Comparison of ENCODE assay signal across 18 mouse cellular contexts in the genomic region with DNA sequence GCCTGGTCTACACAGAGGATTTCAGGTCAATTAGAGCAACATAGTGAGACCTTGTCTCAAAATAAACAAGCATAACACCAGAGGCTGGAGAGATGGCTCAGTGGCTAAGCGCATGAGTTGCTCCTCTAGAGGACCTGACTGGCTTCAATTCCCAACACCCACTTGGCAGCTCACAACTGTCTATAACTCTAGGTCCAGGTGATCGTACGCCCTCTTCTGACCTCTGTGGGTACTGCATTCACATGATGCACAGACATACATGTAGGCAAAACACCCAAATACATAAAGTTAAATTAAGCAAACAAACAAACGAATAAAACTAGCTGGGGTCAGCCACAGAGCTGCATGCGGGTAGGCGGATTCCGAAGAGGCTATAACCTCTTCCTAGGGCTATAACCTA. TPM values are rescaled to one million over a fixed set of nuclear protein-coding genes. Genes with fewer than 3 reads are reported as not detected.
A peak's percentile ranks its signal among the peaks of the same experiment; 100 is the strongest.
DNase-seq lines count a peak whose midpoint lies in the region; ATAC-seq and TF ChIP-seq lines count a peak whose summit lies in the region.
"Had no signal": no experiment of that assay in that cellular context is flagged by ENCODE, and none has a peak within 500 bp of the region (broad histone marks: within the 10 kb centered on the region; RNA-seq: fewer than 3 reads in every experiment).

No protein-coding gene starts in this region.

- H3K27ac ChIP-seq in cerebellum, adult 2 months (ENCODE audit: insufficient read depth, low read length), result no peak overlapping the region
- H3K27ac ChIP-seq in midbrain, postnatal 0 days (ENCODE audit: low read depth, low read length), result no peak overlapping the region
- H3K27ac ChIP-seq in midbrain, embryonic 16.5 days (ENCODE audit: low read length), result no peak overlapping the region
- H3K27ac ChIP-seq in hindbrain, embryonic 14.5 days, result no peak overlapping the region
- H3K27ac ChIP-seq: midbrain, embryonic 15.5 days; neural tube, embryonic 12.5 days had no signal

- H3K4me1 ChIP-seq in cerebellum, adult 2 months (ENCODE audit: control insufficient read depth, insufficient read depth, low read length), result no peaks in the 10 kb centered on the region
- no peaks in the 10 kb centered on the region for H3K4me1 ChIP-seq in midbrain, postnatal 0 days (ENCODE audit: insufficient read depth, low read length)
- H3K4me1 ChIP-seq in midbrain, embryonic 16.5 days (ENCODE audit: control insufficient read depth, insufficient read depth, low read length), result no peaks in the 10 kb centered on the region
- H3K4me1 ChIP-seq in hindbrain, embryonic 14.5 days (replicated peaks; ENCODE audit: control insufficient read depth, insufficient read depth, low read length), result no peaks in the 10 kb centered on the region
- H3K4me1 ChIP-seq: midbrain, embryonic 15.5 days had no signal

- WGBS in cerebellum, adult 2 months, result 87% methylated on average over 7 of the region's 7 CpGs
- WGBS in midbrain, postnatal 0 days, result 91% methylated on average over 7 of the region's 7 CpGs
- 91% methylated on average over 7 of the region's 7 CpGs for WGBS in midbrain, embryonic 16.5 days
- 85% methylated on average over 7 of the region's 7 CpGs for WGBS in hindbrain, embryonic 14.5 days

- no peak overlapping the region for H3K4me2 ChIP-seq in midbrain, postnatal 0 days (ENCODE audit: low read depth, low read length, poor library complexity, severe bottlenecking)
- no peak overlapping the region for H3K4me2 ChIP-seq in midbrain, embryonic 16.5 days (ENCODE audit: low read length)
- no peak overlapping the region for H3K4me2 ChIP-seq in hindbrain, embryonic 14.5 days (replicated peaks)
- H3K4me2 ChIP-seq: midbrain, embryonic 15.5 days; neural tube, embryonic 12.5 days had no signal

- no peak for ATAC-seq in midbrain, postnatal 0 days (ENCODE audit: low FRiP score)
- no peak for ATAC-seq in midbrain, embryonic 16.5 days
- no peak for ATAC-seq in hindbrain, embryonic 14.5 days (ENCODE audit: low FRiP score)
- ATAC-seq: midbrain, embryonic 15.5 days; Patski had no signal

- TF ChIP-seq POLR2A in cerebellum, adult 2 months (IDR thresholded peaks at IDR 0.05; ENCODE audit: borderline replicate concordance, insufficient read depth, low read length), result no peak

- H3K36me3 ChIP-seq in midbrain, postnatal 0 days (ENCODE audit: insufficient read depth, low read length), result no peaks in the 10 kb centered on the region
- no peaks in the 10 kb centered on the region for H3K36me3 ChIP-seq in midbrain, embryonic 16.5 days (ENCODE audit: control insufficient read depth, insufficient read depth, low read length)
- no peaks in the 10 kb centered on the region for H3K36me3 ChIP-seq in hindbrain, embryonic 14.5 days (replicated peaks; ENCODE audit: control insufficient read depth, insufficient read depth)
- H3K36me3 ChIP-seq: midbrain, embryonic 15.5 days; neural tube, embryonic 12.5 days had no signal

- no peak overlapping the region for H3K9ac ChIP-seq in midbrain, postnatal 0 days (replicated peaks; ENCODE audit: low read length, poor library complexity, severe bottlenecking)
- H3K9ac ChIP-seq in midbrain, embryonic 16.5 days (ENCODE audit: low read depth, low read length), result no peak overlapping the region
- H3K9ac ChIP-seq in hindbrain, embryonic 14.5 days, result no peak overlapping the region
- H3K9ac ChIP-seq: midbrain, embryonic 15.5 days; neural tube, embryonic 12.5 days had no signal

- no peak for DNase-seq in cerebellum, adult 2 months
- DNase-seq in cerebellum, postnatal 36 days, result no peak
- DNase-seq in midbrain, postnatal 0 days (ENCODE audit: low spot score), result no peak
- DNase-seq in ZHBTc4 (ENCODE audit: low read depth, low spot score), result peak; percentile 90
- peak; percentile 22 for DNase-seq in testis, postnatal 14 days (ENCODE audit: low spot score)
- no peak for DNase-seq in right cerebral cortex, postnatal 36 days (ENCODE audit: low spot score in 2 of 2)
- no peak for DNase-seq in hindbrain, embryonic 14.5 days (ENCODE audit: low spot score)
- DNase-seq: adrenal gland, adult 2 months; cerebellum, adult 9-10 months; heart, adult 11 months; heart, postnatal 10 days; kidney, postnatal 10 days; left cerebral cortex, postnatal 4 days; lung, adult 18-20 months had no signal

- TF ChIP-seq CTCF in cerebellum, adult 2 months (IDR thresholded peaks at IDR 0.05; ENCODE audit: borderline replicate concordance, insufficient read depth, low read depth, low read length), result 0 out of 2 replicates have a peak, but pooled peaks have one; percentile 2
- peak; percentile 20; the same call in 1 of the 2 replicates for TF ChIP-seq CTCF in midbrain, postnatal 0 days (IDR thresholded peaks at IDR 0.05)

- no peaks in the 10 kb centered on the region for H3K9me3 ChIP-seq in midbrain, postnatal 0 days (ENCODE audit: low read length)
- H3K9me3 ChIP-seq in midbrain, embryonic 16.5 days (replicated peaks; ENCODE audit: control insufficient read depth, low read length, poor library complexity, severe bottlenecking), result no peaks in the 10 kb centered on the region
- no peaks in the 10 kb centered on the region for H3K9me3 ChIP-seq in hindbrain, embryonic 14.5 days (ENCODE audit: control insufficient read depth, low read length)
- H3K9me3 ChIP-seq: midbrain, embryonic 15.5 days; neural tube, embryonic 12.5 days had no signal

- H3K27me3 ChIP-seq in cerebellum, adult 2 months (ENCODE audit: control insufficient read depth, insufficient read depth, low read length), result no peaks in the 10 kb centered on the region
- no peaks in the 10 kb centered on the region for H3K27me3 ChIP-seq in midbrain, postnatal 0 days (ENCODE audit: insufficient read depth, low read length)
- H3K27me3 ChIP-seq in midbrain, embryonic 16.5 days (ENCODE audit: control insufficient read depth, insufficient read depth, low read depth, low read length), result no peaks in the 10 kb centered on the region
- no peaks in the 10 kb centered on the region for H3K27me3 ChIP-seq in hindbrain, embryonic 14.5 days (ENCODE audit: control insufficient read depth, insufficient read depth, low read length)
- H3K27me3 ChIP-seq: midbrain, embryonic 15.5 days; neural tube, embryonic 12.5 days; Patski had no signal

- H3K4me3 ChIP-seq in cerebellum, adult 2 months (replicated peaks; ENCODE audit: insufficient read depth, low read depth, low read length), result no peak overlapping the region
- no peak overlapping the region for H3K4me3 ChIP-seq in midbrain, postnatal 0 days (ENCODE audit: low read depth, low read length)
- no peak overlapping the region for H3K4me3 ChIP-seq in midbrain, embryonic 16.5 days (ENCODE audit: low read depth, low read length)
- no peak overlapping the region for H3K4me3 ChIP-seq in hindbrain, embryonic 14.5 days (replicated peaks; ENCODE audit: low read length)
- H3K4me3 ChIP-seq: midbrain, embryonic 15.5 days; neural tube, embryonic 12.5 days had no signal

RNA-seq across cellular contexts. Expression of gene Ssbp3, which starts 36.0 kb away (rescaled TPM):
- 126 and 134 TPM in 2 replicates for polyA plus RNA-seq in cerebellum, adult 2 months (2012; rRNA removed)
- total RNA-seq in midbrain, postnatal 0 days (2014; rRNA removed), result 172 and 176 TPM in 2 replicates
- 110 and 126 TPM in 2 replicates for polyA plus RNA-seq in midbrain, postnatal 0 days (2015; fragmentation: Nextera tagmentation; extraction: Ambion mirVana)
- polyA plus RNA-seq in midbrain, embryonic 16.5 days (2015; fragmentation: Nextera tagmentation; extraction: Ambion mirVana), result 129 and 164 TPM in 2 replicates
- polyA plus RNA-seq in hindbrain, embryonic 14.5 days (2014; fragmentation: Nextera tagmentation; extraction: Ambion mirVana), result 93.0 and 100 TPM in 2 replicates

Comparison
In these comparisons a context has a peak if more than half of its experiments do, and no peak if none do; other contexts are left out.
1. DNase-seq: peak in ZHBTc4 (single experiment) and testis, postnatal 14 days (single experiment); none in cerebellum, adult 2 months (0 of 2), cerebellum, postnatal 36 days (0 of 2), midbrain, postnatal 0 days (single experiment), right cerebral cortex, postnatal 36 days (0 of 2) and hindbrain, embryonic 14.5 days (single experiment).